Mouse (Mus musculus) cerebellum, postnatal 4 days (tissue): ENCODE results near the gene Icos.

Experiments
- DNase-seq, 2 experiments: peaks; one replicate each; pipeline ENCODE4 v3.0.0; 2022; ENCODE audit warnings: low spot score in 2 of 2, mixed read lengths in 1 of 2

Icos gene

DNA sequence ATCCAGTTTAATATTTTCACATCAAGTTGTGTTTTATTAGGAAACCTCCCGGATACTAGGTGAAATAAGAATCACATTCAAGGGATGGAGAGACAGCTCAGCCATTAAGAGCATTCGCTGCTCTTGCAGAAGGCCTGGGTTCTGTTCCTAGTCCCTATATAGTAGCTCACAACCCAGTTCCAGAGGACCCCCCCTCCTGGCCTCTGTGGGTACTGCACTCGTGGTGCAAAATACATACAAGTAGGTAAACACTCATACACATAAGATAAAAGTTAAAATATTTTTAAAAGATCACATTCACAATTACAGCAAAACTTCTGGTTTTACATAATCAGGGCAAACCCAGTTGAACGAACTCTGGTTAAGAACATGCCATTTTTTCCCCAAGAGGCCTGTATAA lies 15.6 kb upstream of the Icos start:
- DNase-seq = no peak

DNA sequence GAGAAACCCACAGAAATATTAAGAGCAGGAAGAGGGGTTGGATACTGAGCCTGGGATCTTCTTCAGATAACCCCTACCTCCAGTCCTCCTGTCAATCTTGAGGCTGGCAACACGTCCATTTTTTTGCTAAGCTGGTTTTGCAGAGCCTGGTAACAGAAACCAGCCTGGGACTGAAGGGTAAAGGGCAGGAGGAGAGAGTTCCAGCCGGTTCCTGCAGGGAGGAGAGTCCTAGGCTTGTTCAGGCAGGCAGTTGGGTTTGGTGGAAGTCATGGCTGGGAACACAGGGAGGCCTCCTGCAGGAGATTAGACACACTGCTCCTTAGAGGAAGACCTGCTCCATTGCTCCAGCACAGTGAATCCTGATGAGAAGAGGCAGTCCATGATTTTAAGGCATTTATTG lies 10.2 kb upstream of the Icos start:
- no peak for DNase-seq

DNA sequence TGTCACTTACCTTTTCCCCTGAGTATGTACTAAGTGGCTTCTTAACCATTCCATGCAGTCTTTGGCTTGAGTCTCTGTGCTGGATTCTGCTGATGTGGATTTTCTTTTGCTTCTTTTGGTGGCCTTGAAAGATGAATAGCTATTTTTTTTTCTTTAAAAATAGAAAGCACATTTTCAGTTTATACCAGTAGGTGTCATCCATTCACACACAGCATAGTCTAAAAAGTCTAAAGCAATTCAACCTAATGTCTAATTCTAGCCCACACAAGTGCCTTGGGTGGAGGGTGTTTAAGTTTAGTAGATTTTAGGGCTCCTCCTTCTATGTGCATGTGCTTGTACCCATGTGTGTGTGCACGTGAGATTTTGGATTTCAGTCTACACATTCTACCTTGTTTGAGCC lies 6.9 kb upstream of the Icos start:
- no peak for DNase-seq

DNA sequence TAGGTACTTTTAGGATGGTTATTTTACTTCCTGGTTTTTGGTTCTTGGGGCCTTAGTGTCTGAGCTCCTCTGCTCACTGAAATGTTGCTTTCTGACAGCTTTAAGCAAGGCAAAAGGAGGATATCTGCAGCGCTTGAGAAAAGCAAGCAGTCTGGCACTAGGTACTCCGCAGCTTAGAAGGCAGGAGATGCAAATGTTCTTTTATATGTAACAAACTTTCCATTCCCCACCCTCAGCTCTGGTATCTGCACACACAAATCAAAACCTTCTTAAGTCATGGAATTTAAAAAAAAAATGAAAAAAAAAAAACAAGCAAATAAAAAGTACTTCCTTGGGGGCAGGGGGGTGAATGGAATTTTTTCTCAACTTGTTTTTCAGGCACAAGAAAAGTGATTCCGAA lies 3.5 kb upstream of the Icos start:
- DNase-seq = no peak

DNA sequence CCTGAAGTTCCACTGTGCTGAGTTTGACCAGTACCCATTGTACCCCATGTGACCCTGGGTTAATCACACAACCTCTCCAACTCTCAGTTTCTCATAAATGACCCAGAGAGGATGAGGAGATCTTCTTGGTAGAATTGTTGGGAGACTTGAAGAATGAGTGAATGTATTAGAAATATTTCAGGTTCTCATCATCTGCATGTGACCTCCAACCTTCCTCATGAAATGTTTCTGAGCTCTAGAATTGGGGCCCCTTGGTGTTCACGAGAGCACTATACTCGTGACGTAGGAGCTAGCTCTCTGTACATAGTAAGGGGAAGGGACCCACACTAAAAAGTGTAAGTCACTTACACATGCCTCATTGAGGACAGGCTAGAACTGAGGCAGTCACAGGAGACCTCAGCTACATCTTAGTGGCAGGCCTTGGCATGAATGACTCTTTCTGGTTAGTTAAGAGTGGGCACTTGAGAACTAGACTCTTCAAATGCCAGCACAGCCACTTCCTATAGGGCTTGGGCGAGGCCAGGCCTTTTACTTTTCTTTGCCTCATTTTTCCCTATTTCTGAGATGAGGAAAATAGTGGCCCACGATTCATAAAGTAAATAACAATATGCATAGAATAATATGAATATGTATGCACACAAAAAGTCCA lies 2.0 kb upstream of the Icos start:
- DNase-seq = no peak

DNA sequence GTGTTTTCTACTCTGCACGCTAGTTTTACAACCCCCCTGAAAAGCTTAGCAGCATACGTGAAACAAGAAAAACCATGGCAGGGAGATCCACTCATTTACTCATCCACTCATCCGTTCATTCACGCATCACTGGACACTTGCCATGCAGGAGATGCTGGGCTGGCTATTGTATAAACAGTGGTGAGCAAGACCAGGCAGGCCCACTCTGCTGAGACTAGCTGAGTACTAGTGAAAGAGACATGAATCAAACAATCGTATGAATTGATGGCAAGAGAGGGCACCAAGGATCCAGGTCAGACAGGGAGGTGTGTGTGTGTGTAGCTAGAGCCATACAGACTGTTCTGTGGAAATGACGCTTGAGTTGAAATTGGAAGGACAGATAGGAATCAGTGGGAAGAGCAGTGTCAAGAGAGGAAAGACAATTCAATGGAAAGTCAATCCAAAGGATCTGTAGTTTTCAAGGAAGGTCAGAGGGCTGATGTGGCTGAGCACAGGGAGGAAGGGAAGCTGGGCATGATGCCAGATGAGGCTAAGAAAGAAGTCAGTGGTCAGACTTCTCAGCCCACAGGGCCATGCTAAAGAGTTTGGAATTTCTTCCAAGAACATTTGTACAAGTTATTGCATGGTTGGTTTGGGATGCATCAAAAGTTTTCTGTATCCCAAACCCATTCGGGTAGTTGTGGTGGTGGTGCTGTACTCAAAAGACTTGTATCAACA lies 1.6 kb downstream of the Icos start:
- no peak for DNase-seq

DNA sequence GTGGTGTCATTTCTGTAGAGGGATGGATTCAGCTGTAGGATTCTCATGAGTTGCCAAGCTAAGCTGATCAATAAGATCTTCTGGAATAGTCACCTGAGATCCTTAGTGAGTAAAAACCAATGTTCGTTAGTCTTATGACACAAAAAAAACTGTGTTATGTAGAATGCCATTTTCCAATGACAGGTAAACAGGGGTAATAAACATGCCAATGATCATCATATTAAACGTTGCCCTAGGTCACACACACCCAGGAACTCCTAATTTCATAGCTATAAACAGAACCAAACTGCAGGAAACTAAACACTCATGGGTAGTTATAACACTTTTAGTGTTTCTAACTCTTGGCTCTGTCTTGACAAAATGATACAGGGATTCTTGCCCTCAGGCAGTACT lies 2.1 kb downstream of the Icos start:
- no peak for DNase-seq

DNA sequence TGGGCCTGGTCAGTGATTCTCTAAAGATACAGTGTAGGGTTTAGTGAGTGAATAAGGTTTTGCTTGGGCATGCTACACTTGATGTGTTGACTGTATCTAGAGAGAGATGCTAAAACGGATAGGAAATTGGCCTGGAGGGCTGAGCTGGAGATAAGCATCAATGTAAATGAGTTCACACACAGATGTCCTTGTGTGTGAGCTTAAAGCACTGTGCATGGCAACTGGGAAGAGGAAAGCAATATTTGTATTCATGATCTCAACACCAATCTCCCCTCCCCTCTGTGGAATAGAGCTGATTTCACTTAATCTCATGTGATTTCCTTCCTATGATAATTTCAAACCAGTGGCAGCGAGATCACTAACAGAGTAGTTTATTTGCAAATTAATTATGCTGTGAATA lies 7.3 kb downstream of the Icos start:
- no peak for DNase-seq

DNA sequence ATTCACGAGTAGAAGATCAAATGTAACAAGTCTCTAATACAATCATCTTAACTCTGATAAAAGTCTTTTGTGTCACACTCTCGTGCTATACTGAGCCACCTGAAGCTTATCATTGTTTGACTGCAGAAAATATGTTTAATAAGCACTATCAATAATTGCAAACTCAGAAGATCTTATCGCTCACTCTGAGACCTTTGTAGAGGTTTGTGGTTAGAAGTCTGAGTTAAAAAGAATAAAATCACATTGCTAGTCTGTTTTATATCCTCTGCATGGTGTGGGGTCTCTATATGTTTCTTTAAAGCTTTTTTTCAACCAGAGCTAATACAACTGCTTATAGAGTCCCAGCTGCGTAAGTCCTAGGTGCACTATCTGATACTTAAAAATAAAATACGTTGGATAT lies 8.4 kb downstream of the Icos start:
- DNase-seq = no peak

DNA sequence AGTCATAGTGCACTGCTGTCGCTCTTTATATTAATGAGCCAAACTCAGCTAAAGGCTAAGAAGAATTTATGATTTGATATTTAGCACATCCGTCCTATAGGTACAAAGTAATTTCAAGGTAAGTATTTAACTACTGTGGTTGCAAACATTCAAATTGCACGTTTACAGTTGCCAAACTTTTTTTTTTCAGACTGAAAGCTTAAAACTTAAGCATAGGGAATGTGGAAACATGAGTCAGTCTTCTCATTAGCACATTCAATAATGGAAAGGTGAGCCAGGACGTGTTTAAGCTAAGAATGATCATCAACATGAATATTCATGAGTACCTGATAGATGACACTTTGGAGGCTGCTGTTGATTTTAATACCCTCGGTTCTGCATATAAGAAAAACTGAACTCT lies 11.4 kb downstream of the Icos start:
- no peak for DNase-seq

DNA sequence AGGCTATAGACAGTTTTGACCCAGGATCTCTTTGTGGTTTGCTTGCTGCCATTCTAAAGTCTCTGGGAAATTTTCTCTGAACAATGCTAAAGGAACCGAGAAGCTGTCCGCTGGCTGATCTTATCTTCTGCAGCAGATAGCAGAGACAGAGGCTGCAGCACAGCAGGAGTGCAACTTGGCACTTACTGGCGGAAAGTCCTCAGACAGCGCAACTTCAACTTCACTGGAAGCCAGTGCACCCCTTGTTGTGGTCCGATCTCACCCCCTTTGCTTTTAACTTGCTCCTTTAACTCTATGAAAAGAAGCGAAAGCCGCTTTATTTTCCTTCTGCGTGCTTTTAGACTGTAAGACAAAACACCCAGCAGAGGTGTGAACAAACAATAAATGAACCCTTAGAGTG lies 12.6 kb downstream of the Icos start:
- DNase-seq = no peak

DNA sequence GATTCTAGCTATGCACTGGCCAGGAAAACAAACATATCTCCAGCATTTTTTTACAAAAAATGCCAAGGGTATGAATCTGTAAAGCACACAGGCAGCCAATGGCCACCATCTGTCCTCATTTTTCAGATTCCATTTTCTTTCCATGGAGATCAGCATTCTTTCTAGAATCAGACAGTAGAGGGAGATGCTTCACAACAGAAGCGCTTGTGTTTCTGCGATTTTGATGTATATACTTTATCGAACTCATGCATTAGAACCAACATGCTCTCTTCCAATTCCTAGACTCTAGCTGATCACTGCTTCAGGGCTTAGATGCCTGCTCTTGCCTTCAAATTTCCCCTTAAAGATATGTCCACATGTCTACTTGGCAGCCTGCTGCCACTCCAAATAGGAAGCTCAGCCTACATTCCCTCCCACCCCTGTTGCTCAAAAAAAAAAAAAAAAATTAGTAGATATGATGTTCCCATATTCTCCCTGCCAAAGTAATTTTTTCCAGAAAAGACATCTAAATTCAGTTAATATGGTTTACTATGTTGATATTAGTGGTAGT lies 20.4 kb downstream of the Icos start:
- DNase-seq = no peak

DNA sequence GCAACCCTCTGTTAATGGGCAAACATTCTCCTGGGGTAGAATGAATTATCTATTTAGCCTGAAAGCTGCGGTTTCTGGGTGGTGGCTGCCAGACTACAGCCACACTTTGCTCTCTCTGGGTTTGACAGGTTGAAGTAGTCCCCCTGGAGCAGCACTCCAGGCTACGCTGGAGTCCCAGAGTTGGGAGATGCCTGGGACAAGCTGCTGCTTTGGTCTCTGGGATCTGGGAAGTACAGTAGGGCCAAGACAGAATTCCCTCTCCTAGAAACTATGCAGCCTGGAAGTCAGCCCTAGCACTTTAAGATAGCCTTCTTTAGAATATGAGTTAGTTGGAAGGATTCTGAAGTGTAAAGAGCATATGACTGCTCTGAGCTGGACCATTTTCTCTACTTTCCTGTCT lies 21.0 kb downstream of the Icos start:
- DNase-seq = no peak

DNA sequence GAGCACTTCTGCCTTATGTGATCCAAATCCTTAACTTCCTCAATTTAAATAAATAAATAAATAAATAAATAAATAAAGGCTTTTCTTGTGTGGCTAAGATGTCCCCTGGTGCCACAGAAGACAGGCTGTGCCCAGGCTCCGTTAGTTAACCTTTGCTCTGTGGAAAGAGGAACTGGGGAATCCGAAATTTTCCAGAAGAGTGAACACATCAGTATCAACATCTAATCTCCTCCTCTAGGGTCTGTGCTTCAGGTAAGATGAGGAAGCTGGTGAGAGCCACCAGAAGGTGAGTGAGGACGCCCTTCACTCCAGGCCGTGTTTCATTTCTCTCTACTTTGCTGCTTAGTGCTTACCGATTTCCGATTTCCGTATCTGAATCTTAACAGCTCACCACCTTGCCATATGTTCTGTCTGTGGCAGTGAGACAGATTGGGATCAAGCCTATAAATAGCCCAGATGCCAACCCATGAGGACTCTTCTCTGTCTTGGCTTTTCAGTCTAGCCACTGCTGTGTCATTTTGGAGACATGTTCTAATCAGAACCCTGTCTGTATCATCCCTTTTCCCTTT lies 24.1 kb downstream of the Icos start:
- no peak for DNase-seq

DNA sequence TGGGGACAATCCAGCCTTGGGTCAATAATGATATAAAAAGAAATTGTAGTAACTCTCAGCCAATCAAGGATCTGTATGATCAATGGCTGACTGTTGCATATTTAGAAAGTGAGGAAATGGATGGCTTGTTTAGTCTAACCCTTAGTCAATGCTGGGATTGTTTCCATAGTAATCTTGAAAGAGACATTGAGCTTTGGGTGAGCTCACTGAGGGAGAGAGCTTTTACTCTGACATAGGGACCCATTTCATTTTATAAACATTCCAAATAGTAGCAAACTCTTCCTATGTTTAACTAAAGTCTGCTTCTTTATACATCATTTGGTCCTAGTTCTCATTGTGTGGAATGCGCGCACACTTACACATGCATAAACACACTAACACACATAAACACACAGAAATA lies 28.5 kb downstream of the Icos start:
- no peak for DNase-seq

DNA sequence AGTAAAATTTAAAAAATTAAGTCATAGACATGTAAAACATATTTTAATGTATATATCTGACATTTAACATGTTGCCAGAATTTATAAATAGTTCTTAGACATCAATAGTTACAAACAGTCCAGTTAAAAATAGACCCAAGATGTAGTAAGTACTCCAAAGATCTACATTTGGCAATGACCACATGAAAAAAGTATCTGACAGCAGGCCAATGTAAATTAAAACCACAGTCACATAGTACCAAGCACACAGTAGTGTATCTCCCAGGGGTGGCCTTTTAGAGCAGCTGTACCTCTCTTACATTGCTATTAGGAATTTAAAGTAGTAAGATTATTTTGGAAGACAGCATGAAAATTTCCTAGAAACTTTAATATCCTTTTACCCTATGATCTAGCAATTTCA lies 29.8 kb downstream of the Icos start:
- DNase-seq = no peak

DNA sequence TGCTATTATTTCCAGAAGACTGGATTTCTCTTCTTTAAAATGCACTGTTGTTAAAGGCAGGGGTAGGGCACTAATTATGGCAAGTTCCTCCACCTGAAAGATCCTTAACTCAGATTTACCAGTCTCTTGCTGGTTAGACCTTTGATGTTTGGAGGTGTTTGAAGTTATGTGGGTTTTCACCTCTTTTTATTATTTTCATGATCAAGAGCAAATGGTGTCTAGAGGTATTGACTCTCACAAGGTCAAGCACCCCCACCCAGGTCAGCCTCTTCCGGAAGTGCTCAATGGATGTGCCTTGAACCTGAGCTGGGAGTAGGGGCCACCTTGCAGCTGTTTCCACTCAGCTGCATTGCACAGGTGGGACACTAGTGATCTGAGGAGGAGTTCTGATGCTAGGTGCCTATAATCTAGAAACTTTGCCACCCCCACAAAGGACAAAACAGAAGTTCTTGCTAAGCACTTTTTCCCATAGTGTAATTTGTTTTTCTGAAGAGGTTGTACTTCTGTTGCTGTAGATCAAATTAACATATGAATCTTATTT lies 38.9 kb downstream of the Icos start:
- DNase-seq = no peak

DNA sequence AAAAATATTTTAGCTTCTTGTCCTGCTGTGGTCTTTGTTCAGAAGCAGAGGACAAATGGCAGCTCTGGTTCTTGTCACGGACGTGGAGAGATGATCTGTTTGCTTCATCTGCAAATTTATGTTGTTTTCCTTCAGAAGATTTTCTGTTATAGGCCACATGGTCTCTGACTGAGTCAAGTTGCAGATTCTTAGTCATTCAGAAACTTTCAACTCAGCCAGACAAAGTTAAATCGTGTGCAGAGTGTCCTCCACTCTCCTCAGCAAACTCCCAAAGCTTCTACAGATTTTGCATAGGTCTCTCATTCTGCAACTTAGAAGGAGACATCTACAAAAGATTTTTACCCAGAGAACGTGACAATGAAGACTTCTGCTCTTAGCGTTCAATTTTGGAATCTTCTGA lies 49.0 kb downstream of the Icos start:
- no peak for DNase-seq

DNA sequence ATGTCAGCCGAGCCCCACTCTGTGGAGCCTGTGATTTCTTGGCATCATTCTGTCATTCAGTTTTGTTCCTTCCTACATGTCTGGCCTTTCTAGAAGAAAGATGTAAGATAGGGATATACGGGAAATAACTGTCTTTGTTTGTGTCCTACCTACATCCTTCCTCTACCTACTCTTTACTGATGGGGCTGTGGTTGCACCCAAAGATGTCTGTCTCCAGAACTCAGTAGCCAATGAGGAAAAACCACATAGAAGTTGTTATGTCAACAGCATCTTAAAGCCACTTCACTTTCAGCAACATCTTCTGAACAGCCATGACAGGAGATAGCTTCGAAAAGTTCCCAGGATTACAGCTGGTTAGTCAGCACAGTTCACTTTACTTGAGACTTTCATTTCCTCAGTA lies 49.8 kb downstream of the Icos start:
- no peak for DNase-seq

DNA sequence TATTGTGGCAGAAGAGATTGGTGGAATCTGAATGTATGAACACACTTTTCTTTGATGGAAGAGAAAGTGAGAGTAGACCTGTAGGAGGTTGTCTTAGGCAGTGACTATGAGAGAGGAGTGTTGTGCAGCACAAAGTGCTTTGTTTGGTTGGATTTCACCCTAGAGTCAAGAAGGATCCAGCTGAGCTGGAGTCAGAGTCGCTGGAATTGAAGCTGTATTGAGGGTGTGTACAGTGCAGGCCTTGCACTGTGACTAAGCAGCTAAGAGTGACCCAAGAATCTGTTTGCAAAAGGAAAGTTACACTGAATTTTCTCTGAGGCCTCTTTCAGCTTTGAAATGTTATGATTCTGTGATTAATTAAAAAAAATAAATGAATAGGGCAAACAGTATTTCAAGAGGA lies 52.2 kb downstream of the Icos start:
- no peak for DNase-seq

DNA sequence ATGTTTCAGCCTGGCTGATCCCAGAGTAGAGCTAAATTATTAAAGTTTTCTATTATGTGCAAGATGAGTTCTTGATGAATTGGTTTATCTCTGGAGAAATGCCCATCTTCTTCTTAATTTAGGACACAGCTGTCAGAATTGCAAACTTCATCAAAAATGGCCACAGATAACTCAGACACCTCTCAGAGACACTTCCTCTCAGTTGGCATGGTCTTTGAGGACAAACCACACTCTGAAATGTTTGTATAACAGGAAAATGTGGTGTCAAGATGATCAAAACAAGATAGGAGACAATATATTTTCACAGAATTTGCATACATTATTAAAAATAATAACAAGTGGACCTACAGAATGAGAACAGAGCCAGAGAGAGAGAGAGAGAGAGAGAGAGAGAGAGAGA lies 52.8 kb downstream of the Icos start:
- DNase-seq = no peak

DNA sequence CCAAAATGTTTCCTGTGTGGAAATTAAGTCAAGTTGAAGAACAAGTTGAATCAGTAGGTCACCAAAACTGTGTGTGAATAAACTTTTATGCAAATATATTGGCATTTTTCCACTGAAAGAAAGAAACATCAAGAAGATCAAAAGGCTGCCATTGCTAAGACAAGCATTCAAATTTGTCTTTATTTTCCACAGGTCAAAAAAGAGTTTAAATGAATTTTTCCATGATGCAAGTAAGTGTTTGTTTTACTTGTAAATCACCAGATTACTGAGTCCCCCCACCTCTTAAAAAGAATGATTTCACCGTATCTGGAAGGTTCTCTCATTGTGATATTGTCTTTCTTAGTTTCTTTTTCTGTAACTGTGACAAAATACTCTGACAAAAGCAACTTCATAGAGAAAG lies 57.5 kb downstream of the Icos start:
- no peak for DNase-seq

DNA sequence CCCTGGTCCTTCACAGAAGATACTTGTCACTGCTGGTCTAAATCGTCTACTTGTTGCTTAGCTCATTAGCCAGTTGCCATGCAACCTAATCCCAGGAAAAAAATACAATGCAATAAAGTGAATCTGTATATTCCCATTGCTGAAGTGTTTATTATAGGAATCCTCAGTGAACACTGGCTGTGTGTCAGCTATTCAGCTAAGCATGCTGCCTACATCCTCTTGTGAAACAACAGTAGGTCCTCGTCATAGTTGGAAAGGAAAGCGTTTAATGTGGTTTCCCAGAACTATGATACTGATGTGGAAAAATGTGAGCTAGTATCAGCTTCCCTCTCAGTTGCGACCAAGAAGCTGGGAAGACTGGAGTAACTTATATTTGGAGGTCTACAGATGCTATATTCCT lies 60.5 kb downstream of the Icos start:
- DNase-seq = no peak
